Mouse (Mus musculus): ENCODE data around the gene St7.

GRCm38 (mm10) chr6:17887765-17888164 is 195.0 kb downstream of the St7 start:
- TF ChIP-seq USF1 (IDR thresholded peaks at IDR 0.05; ENCODE audit: low read depth) (no peak), TCF3 (IDR thresholded peaks at IDR 0.05; ENCODE audit: insufficient read length, low read depth) (no peak), POLR2A (IDR thresholded peaks at IDR 0.05; ENCODE audit: insufficient read length, low read depth) (no peak), E2F4 (IDR thresholded peaks at IDR 0.05; ENCODE audit: insufficient read depth) (no peak), MYOG (IDR thresholded peaks at IDR 0.05; ENCODE audit: control insufficient read depth in 1 of 3, insufficient read depth in 1 of 3, insufficient read length in 2 of 3, low read depth in 2 of 3) (no peak)
